Mouse (Mus musculus): Measurements from ENCODE around the gene Lrrc3b.

Gene Lrrc3b

GRCm38 (mm10) chr14:15438485-15439157 lies at the start of gene Lrrc3b:
Gene Lrrc3b, minus strand, starts transcription at chr14:15438987.
- no peak for DNase-seq (ENCODE audit: low spot score)

- no peak for DNase-seq (ENCODE audit: low spot score)
These were observed 38.9 kb upstream of the Lrrc3b start for GRCm38 (mm10) chr14:15477668-15478067.

- no peak for DNase-seq (ENCODE audit: low spot score)
These were observed 697 bp downstream of the Lrrc3b start for GRCm38 (mm10) chr14:15438096-15438484.

- DNase-seq (ENCODE audit: low spot score), result no peak
These were observed 1.3 kb downstream of the Lrrc3b start for GRCm38 (mm10) chr14:15437501-15437941.

GRCm38 (mm10) chr14:15437046-15437445 lies 1.7 kb downstream of the Lrrc3b start:
- DNase-seq (ENCODE audit: low spot score), result no peak

GRCm38 (mm10) chr14:15436586-15436985 lies 2.2 kb downstream of the Lrrc3b start:
- DNase-seq (ENCODE audit: low spot score), result no peak

- no peak for DNase-seq (ENCODE audit: low spot score)
These were observed 6.4 kb downstream of the Lrrc3b start for GRCm38 (mm10) chr14:15432396-15432795.

GRCm38 (mm10) chr14:15421624-15422023 lies 17.2 kb downstream of the Lrrc3b start:
- DNase-seq (ENCODE audit: low spot score), result no peak

- DNase-seq (ENCODE audit: low spot score), result no peak
These were observed 27.9 kb downstream of the Lrrc3b start for GRCm38 (mm10) chr14:15410686-15411534.

- no peak for DNase-seq (ENCODE audit: low spot score)
These were observed 53.3 kb downstream of the Lrrc3b start for GRCm38 (mm10) chr14:15385536-15385935.

GRCm38 (mm10) chr14:15384972-15385371 lies 53.8 kb downstream of the Lrrc3b start:
- no peak for DNase-seq (ENCODE audit: low spot score)

- no peak for DNase-seq (ENCODE audit: low spot score)
These were observed 54.3 kb downstream of the Lrrc3b start for GRCm38 (mm10) chr14:15384532-15384931.

GRCm38 (mm10) chr14:15383133-15383532 lies 55.7 kb downstream of the Lrrc3b start:
- DNase-seq (ENCODE audit: low spot score), result no peak

- DNase-seq (ENCODE audit: low spot score), result no peak
These were observed 61.4 kb downstream of the Lrrc3b start for GRCm38 (mm10) chr14:15377368-15377767.

GRCm38 (mm10) chr14:15376786-15377185 lies 62.0 kb downstream of the Lrrc3b start:
- no peak for DNase-seq (ENCODE audit: low spot score)

GRCm38 (mm10) chr14:15374271-15374670 lies 64.5 kb downstream of the Lrrc3b start:
- no peak for DNase-seq (ENCODE audit: low spot score)

- no peak for DNase-seq (ENCODE audit: low spot score)
These were observed 65.8 kb downstream of the Lrrc3b start for GRCm38 (mm10) chr14:15372985-15373384.

GRCm38 (mm10) chr14:15365045-15365444 lies 73.7 kb downstream of the Lrrc3b start:
- DNase-seq (ENCODE audit: low spot score), result no peak

- no peak for DNase-seq (ENCODE audit: low spot score)
These were observed 78.9 kb downstream of the Lrrc3b start for GRCm38 (mm10) chr14:15359893-15360292.

- DNase-seq (ENCODE audit: low spot score), result no peak
These were observed 79.7 kb downstream of the Lrrc3b start for GRCm38 (mm10) chr14:15359134-15359533.

GRCm38 (mm10) chr14:15355512-15355911 lies 83.3 kb downstream of the Lrrc3b start:
- DNase-seq (ENCODE audit: low spot score), result peak; percentile 75

- no peak for DNase-seq (ENCODE audit: low spot score)
These were observed 84.5 kb downstream of the Lrrc3b start for GRCm38 (mm10) chr14:15354299-15354698.

- DNase-seq (ENCODE audit: low spot score), result no peak
These were observed 105.7 kb downstream of the Lrrc3b start for GRCm38 (mm10) chr14:15333130-15333529.
